24 mouse cellular contexts compared by ENCODE assay signal in the genomic region with DNA sequence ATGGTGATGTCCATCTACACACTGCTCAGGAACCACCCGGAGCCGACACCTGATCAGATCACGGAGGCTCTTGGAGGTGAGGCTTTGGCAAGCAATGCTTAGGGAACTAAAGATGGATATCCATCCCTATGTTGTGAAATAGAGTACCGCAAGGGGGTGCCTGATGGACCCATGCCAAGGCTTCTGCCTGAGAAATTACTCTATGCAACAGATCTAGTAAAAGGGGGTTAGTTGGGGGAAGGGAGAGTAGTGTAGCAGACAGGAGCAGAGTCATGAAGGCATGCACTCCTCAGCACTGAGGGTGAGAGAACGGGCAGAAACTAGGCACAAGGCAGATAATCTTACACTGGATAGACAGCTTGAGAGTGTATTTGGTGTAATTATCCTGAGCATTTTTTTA. TPM values are rescaled to one million over a fixed set of nuclear protein-coding genes. Genes with fewer than 3 reads are reported as not detected.
A peak's percentile ranks its signal among the peaks of the same experiment; 100 is the strongest.
DNase-seq lines count a peak whose midpoint lies in the region; ATAC-seq and TF ChIP-seq lines count a peak whose summit lies in the region.
"Had no signal": no experiment of that assay in that cellular context is flagged by ENCODE, and none has a peak within 500 bp of the region (broad histone marks: within the 10 kb centered on the region; RNA-seq: fewer than 3 reads in every experiment).

No protein-coding gene starts in this region.

- no peaks in the 10 kb centered on the region for H3K27me3 ChIP-seq in embryonic facial prominence, embryonic 12.5 days
- no peaks in the 10 kb centered on the region for H3K27me3 ChIP-seq in embryonic facial prominence, embryonic 10.5 days (replicated peaks; ENCODE audit: low read depth, poor library complexity, severe bottlenecking)
- H3K27me3 ChIP-seq in forebrain, embryonic 16.5 days (replicated peaks; ENCODE audit: control insufficient read depth, insufficient read depth, low read length), result no peaks in the 10 kb centered on the region
- H3K27me3 ChIP-seq: midbrain, embryonic 15.5 days; neural tube, embryonic 15.5 days had no signal

- no peaks in the 10 kb centered on the region for H3K9me3 ChIP-seq in embryonic facial prominence, embryonic 12.5 days
- no peaks in the 10 kb centered on the region for H3K9me3 ChIP-seq in embryonic facial prominence, embryonic 10.5 days
- no peaks in the 10 kb centered on the region for H3K9me3 ChIP-seq in forebrain, embryonic 16.5 days (ENCODE audit: control insufficient read depth, low read length)
- H3K9me3 ChIP-seq: megakaryocyte, embryonic 14.5 days; midbrain, embryonic 15.5 days; neural tube, embryonic 15.5 days had no signal

- WGBS in embryonic facial prominence, embryonic 12.5 days, result 74% methylated on average over 5 of the region's 5 CpGs
- 89% methylated on average over 5 of the region's 5 CpGs for WGBS in embryonic facial prominence, embryonic 10.5 days
- WGBS in forebrain, embryonic 16.5 days, result 71% methylated on average over 5 of the region's 5 CpGs

- no peak overlapping the region for H3K27ac ChIP-seq in embryonic facial prominence, embryonic 12.5 days
- H3K27ac ChIP-seq in embryonic facial prominence, embryonic 10.5 days (replicated peaks), result no peak overlapping the region
- H3K27ac ChIP-seq in layer of hippocampus, adult 2 months, result no peak overlapping the region
- peak overlapping the region; percentile 76 for H3K27ac ChIP-seq in forebrain, embryonic 16.5 days (ENCODE audit: low read length)
- H3K27ac ChIP-seq: gastrocnemius, adult 2 months; midbrain, embryonic 15.5 days; neural tube, embryonic 15.5 days had no signal

- H3K9ac ChIP-seq in embryonic facial prominence, embryonic 12.5 days, result no peak overlapping the region
- H3K9ac ChIP-seq in forebrain, embryonic 16.5 days (replicated peaks; ENCODE audit: low read depth, low read length), result no peak overlapping the region
- H3K9ac ChIP-seq: midbrain, embryonic 15.5 days; neural tube, embryonic 15.5 days had no signal

- peak; percentile 14; the same call in 1 of the 2 replicates for TF ChIP-seq CTCF in layer of hippocampus, adult 2 months (conservative IDR thresholded peaks at IDR 0.05)

- no peak overlapping the region for H3K4me3 ChIP-seq in embryonic facial prominence, embryonic 12.5 days
- H3K4me3 ChIP-seq in embryonic facial prominence, embryonic 10.5 days, result no peak overlapping the region
- no peak overlapping the region for H3K4me3 ChIP-seq in layer of hippocampus, adult 2 months
- H3K4me3 ChIP-seq in forebrain, embryonic 16.5 days (replicated peaks; ENCODE audit: low read length), result no peak overlapping the region
- H3K4me3 ChIP-seq: megakaryocyte, embryonic 14.5 days; midbrain, embryonic 15.5 days; neural tube, embryonic 15.5 days had no signal

- H3K36me3 ChIP-seq in embryonic facial prominence, embryonic 12.5 days, result no peaks in the 10 kb centered on the region
- no peaks in the 10 kb centered on the region for H3K36me3 ChIP-seq in embryonic facial prominence, embryonic 10.5 days (replicated peaks)
- H3K36me3 ChIP-seq in forebrain, embryonic 16.5 days (ENCODE audit: control insufficient read depth, insufficient read depth), result no peaks in the 10 kb centered on the region
- H3K36me3 ChIP-seq: midbrain, embryonic 15.5 days; neural tube, embryonic 15.5 days had no signal

- ATAC-seq in embryonic facial prominence, embryonic 12.5 days (ENCODE audit: insufficient number of reproducible peaks, insufficient read depth, low FRiP score, low TSS enrichment), result peak; percentile 52; the same call in 1 of the 2 replicates
- peak; percentile 72 for ATAC-seq in forebrain, embryonic 16.5 days
- ATAC-seq: intestine, embryonic 16.5 days; midbrain, embryonic 15.5 days had no signal

- peaks cover 5% of the 10 kb centered on the region; the same call in 1 of the 2 replicates for H3K4me1 ChIP-seq in embryonic facial prominence, embryonic 12.5 days
- 0 out of 2 replicates have a peak, but pooled peaks cover 4% of the 10 kb centered on the region for H3K4me1 ChIP-seq in embryonic facial prominence, embryonic 10.5 days
- peaks cover 11% of the 10 kb centered on the region for H3K4me1 ChIP-seq in forebrain, embryonic 16.5 days (replicated peaks; ENCODE audit: control insufficient read depth, insufficient read depth, low read length)
- H3K4me1 ChIP-seq: megakaryocyte, embryonic 14.5 days; midbrain, embryonic 15.5 days; neural tube, embryonic 15.5 days had no signal

- H3K4me2 ChIP-seq in embryonic facial prominence, embryonic 12.5 days (replicated peaks), result no peak overlapping the region
- H3K4me2 ChIP-seq in forebrain, embryonic 16.5 days (ENCODE audit: low read length), result no peak overlapping the region
- H3K4me2 ChIP-seq: midbrain, embryonic 15.5 days; neural tube, embryonic 15.5 days had no signal

- no peak for DNase-seq in embryonic facial prominence, embryonic 10.5 days (ENCODE audit: low spot score)
- DNase-seq in layer of hippocampus, adult 2 months (ENCODE audit: low spot score in 2 of 2), result no peak
- DNase-seq in layer of hippocampus, adult 11-12 months (ENCODE audit: low spot score), result no peak
- DNase-seq in right cerebral cortex, postnatal 14 days, result peak; percentile 41
- DNase-seq in right cerebral cortex, adult 18-20 months, result no peak
- no peak for DNase-seq in urinary bladder, adult 18-20 months (ENCODE audit: low spot score in 2 of 2)
- DNase-seq: adrenal gland, postnatal 36 days; B cell, adult 2 months; gastrocnemius, adult 2 months; kidney, postnatal 36 days; liver; thymus, postnatal 36 days had no signal

RNA-seq across cellular contexts. Expression of gene Aox4, which starts 11.7 kb away (rescaled TPM):
- polyA plus RNA-seq in embryonic facial prominence, embryonic 12.5 days (2016; fragmentation: Nextera tagmentation; extraction: Ambion mirVana), result 0.14 TPM in 2 replicates
- polyA plus RNA-seq in embryonic facial prominence, embryonic 10.5 days (2016; fragmentation: Nextera tagmentation; extraction: Ambion mirVana), result 0.12 TPM in 1 of 2 replicates, not detected in the other
- total RNA-seq in layer of hippocampus, adult 2 months (2021), result 1 to 10 TPM; 2.2 to 2.5 TPM
- polyA plus RNA-seq in forebrain, embryonic 16.5 days (2015; fragmentation: Nextera tagmentation; extraction: Ambion mirVana), result 2.1 TPM in 2 replicates
- total RNA-seq: gastrocnemius, adult 2 months had no signal
- polyA plus RNA-seq: embryonic facial prominence, embryonic 11.5 days; gonadal fat pad, adult 2 months had no signal

RNA-seq across cellular contexts. Expression of gene Aox2, which starts 56.2 kb away (rescaled TPM):
- polyA plus RNA-seq in embryonic facial prominence, embryonic 12.5 days (2016; fragmentation: Nextera tagmentation; extraction: Ambion mirVana), result 0.09 and 0.15 TPM in 2 replicates
- polyA plus RNA-seq in embryonic facial prominence, embryonic 10.5 days (2016; fragmentation: Nextera tagmentation; extraction: Ambion mirVana), result 0.03 and 0.04 TPM in 2 replicates
- total RNA-seq in layer of hippocampus, adult 2 months (2021), result not detected
- 0.05 TPM in 1 of 2 replicates, not detected in the other for polyA plus RNA-seq in forebrain, embryonic 16.5 days (2015; fragmentation: Nextera tagmentation; extraction: Ambion mirVana)
- total RNA-seq: hematopoietic stem cell, adult 5-6 weeks; layer of hippocampus, postnatal 25 days had no signal
- polyA plus RNA-seq: embryonic facial prominence, embryonic 11.5 days; gonadal fat pad, adult 2 months; heart, embryonic 14.5 days; liver, embryonic 16.5 days; midbrain, embryonic 15.5 days had no signal
